Mouse (Mus musculus) lung, postnatal 0 days (tissue): ENCODE results near the gene Nbea. TPM values are rescaled to one million over a fixed set of nuclear protein-coding genes. Genes with fewer than 3 reads are reported as not detected.
A peak's percentile ranks its signal among the peaks of the same experiment; 100 is the strongest.

Experiments used
- ATAC-seq: fragments of 200-750 bp; cut with Nextera tagmentation; 2 replicates; pipeline ENCODE4 v1.8.0; 2017; ENCODE audit warnings: moderate library complexity
- DNase-seq: peaks from one replicate; pipeline ENCODE4 v3.0.0-alpha.2; 2016; ENCODE audit warnings: low spot score
- H3K27ac ChIP-seq: fragments of 300-500 bp; sonication (generic); 2 replicates; pipeline ENCODE4 v1.5.1; 2014; ENCODE audit warnings: antibody characterized with exemption, mild to moderate bottlenecking, low read length, mixed read lengths
- H3K27me3 ChIP-seq: fragments of 300-500 bp; sonication (generic); replicated peaks from 2 replicates; pipeline ENCODE4 v1.6.1; 2014; ENCODE audit warnings: low read length, mixed read lengths; ENCODE audit not compliant: insufficient read depth
- H3K36me3 ChIP-seq: fragments of 300-500 bp; sonication (generic); 2 replicates; pipeline ENCODE4 v1.6.1; 2014; ENCODE audit warnings: low read length, mixed read lengths; ENCODE audit not compliant: insufficient read depth
- H3K4me1 ChIP-seq: fragments of 300-500 bp; sonication (generic); 2 replicates; pipeline ENCODE4 v1.6.1; 2014; ENCODE audit warnings: antibody characterized with exemption, low read depth, low read length, mixed read lengths; ENCODE audit not compliant: insufficient read depth
- H3K4me2 ChIP-seq: fragments of 300-500 bp; sonication (generic); replicated peaks from 2 replicates; pipeline ENCODE4 v1.6.1; 2014; ENCODE audit warnings: low read depth, mild to moderate bottlenecking, low read length, moderate library complexity, mixed read lengths
- H3K4me3 ChIP-seq: fragments of 300-500 bp; sonication (generic); 2 replicates; pipeline ENCODE4 v1.5.1; 2014; ENCODE audit warnings: low read depth, low read length
- H3K9ac ChIP-seq: fragments of 300-500 bp; sonication (generic); replicated peaks from 2 replicates; pipeline ENCODE4 v1.6.1; 2014; ENCODE audit warnings: low read depth, mild to moderate bottlenecking
- H3K9me3 ChIP-seq: fragments of 300-500 bp; sonication (generic); 2 replicates; pipeline ENCODE4 v1.6.1; 2016; ENCODE audit warnings: low read length, mixed read lengths
- CTCF ChIP-seq: IDR thresholded peaks from 2 replicates; pipeline ENCODE4 v1.5.1; 2016; ENCODE audit warnings: antibody characterized with exemption, mild to moderate bottlenecking
- EP300 ChIP-seq: IDR thresholded peaks from 2 replicates; pipeline ENCODE4 v1.6.1; 2016; ENCODE audit warnings: antibody characterized with exemption, mild to moderate bottlenecking, control low read depth
- WGBS: fragments of 180-500 bp; shearing (Covaris S2); extraction: QIAGEN DNeasy Blood & Tissue Kit; methylation state at CpG from one replicate; pipeline ENCODE4 v1.1.7; 2014; 5-methylcytosine and 5-hydroxymethylcytosine counted together
- polyA plus RNA-seq: library from polyadenylated mRNA; unstranded; fragments of >200 nt; fragmentation: Nextera tagmentation; extraction: Ambion mirVana; gene quantifications from 2 replicates; pipeline ENCODE4 v1.2.1, GENCODE M21; 2015

Nbea gene
- polyA plus RNA-seq, 1 experiment from 2014 or later = 6.3 TPM

DNA sequence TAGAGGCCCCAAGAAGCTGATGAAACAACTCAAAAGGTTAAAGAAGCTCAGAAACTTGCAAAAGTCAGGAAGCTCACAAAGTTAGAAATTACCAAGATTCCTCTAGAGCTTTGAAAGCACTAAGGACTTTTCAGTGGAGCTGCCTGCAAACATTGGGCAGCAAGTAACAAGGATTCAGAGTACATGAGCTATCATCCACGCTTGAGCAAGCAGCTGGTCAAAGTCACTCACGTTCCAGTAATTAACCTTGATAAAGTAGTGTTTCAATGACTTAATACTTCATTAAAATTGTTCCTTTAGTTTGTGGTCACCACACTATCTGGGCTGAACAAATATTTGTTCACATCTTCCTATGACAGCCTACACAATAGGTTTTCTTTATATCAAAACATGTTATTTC, 75.4 kb downstream of the Nbea start:
- no peak for TF ChIP-seq CTCF
- TF ChIP-seq EP300 = no peak
- H3K36me3 ChIP-seq = no peaks in the 10 kb centered on the region
- H3K4me1 ChIP-seq = no peaks in the 10 kb centered on the region
- H3K27me3 ChIP-seq = no peaks in the 10 kb centered on the region
- H3K27ac ChIP-seq = no peak overlapping the region
- H3K4me2 ChIP-seq = no peak overlapping the region
- DNase-seq (no peak), ATAC-seq (no peak)
- H3K9me3 ChIP-seq = no peaks in the 10 kb centered on the region
- H3K9ac ChIP-seq = no peak overlapping the region
- no peak overlapping the region for H3K4me3 ChIP-seq
- 62% methylated on average over 2 of the region's 2 CpGs for WGBS

- 28% methylated on average over 5 of the region's 5 CpGs for WGBS
- Histone ChIP-seq H3K4me1 (no peaks in the 10 kb centered on the region), H3K9me3 (no peaks in the 10 kb centered on the region), H3K27me3 (no peaks in the 10 kb centered on the region), H3K36me3 (no peaks in the 10 kb centered on the region), H3K27ac (no peak overlapping the region), H3K4me3 (no peak overlapping the region), H3K4me2 (no peak overlapping the region), H3K9ac (no peak overlapping the region)
- TF ChIP-seq CTCF (no peak), EP300 (no peak)
- ATAC-seq (no peak), DNase-seq (no peak)
Observed at GRCm38 (mm10) chr3:56097105-56097504, 86.4 kb downstream of the Nbea start.

DNA sequence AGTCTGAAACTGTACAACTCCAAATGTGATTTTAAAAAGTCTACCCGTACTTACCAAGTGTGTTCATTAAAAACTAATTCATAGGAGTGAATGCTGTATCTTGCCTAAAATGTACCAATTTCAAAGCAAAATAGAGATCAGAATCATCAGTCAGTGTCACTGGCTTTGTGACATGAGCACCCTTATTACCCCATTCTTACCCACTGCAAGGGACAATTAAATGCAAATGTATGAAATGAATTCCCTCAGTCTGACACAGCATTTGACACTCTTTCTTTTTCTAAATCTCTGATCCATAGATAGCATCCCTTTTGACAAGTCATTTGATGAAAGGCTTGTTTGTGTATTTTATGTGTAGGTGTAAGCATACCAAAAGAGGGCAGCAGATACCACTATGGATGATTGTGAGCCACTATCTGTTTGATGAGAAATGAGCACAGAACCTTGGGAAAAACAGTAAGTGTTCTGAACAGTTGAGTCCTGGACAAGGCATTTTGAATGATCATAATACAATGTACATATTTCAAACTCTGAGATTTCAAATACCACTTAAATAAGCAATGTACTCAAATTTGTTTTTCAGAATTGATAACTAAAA, 104.4 kb downstream of the Nbea start:
- WGBS = 88% methylated on average over 1 of the region's 1 CpGs
- Histone ChIP-seq H3K36me3 (no peaks in the 10 kb centered on the region), H3K4me1 (no peaks in the 10 kb centered on the region), H3K4me2 (no peak overlapping the region), H3K9ac (no peak overlapping the region), H3K9me3 (no peaks in the 10 kb centered on the region), H3K4me3 (no peak overlapping the region), H3K27me3 (no peaks in the 10 kb centered on the region), H3K27ac (no peak overlapping the region)
- ATAC-seq = no peak
- peak; percentile 62 for TF ChIP-seq CTCF
- TF ChIP-seq EP300 = no peak
- peak; percentile 10 for DNase-seq

DNA sequence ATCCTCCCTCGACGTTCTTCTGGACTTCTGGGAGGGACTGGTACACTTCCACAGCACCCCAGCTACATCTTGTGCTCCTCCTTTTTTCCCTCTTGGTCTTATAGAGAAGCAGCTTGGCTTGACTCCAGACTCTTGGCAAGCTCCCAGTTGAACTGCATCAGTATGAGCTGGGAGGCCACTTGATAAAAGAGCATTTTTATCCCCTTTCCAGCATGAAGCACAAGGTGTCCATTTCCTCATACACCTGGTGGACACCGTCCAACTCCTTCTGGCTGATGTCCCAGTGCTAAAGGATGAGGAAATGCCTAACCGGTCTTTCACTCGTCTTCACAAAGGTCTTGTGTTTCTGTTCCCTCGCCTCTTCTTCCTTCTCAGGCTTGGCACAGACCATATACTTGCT, 115.7 kb downstream of the Nbea start:
- Histone ChIP-seq H3K36me3 (no peaks in the 10 kb centered on the region), H3K27ac (no peak overlapping the region), H3K9ac (no peak overlapping the region), H3K9me3 (no peaks in the 10 kb centered on the region), H3K4me2 (no peak overlapping the region), H3K4me3 (no peak overlapping the region), H3K4me1 (no peaks in the 10 kb centered on the region; the same call in 1 of the 2 replicates), H3K27me3 (no peaks in the 10 kb centered on the region)
- TF ChIP-seq EP300 (no peak), CTCF (no peak)
- DNase-seq (peak; percentile 75), ATAC-seq (peak; percentile 87)
- 34% methylated on average over 6 of the region's 6 CpGs for WGBS

GRCm38 (mm10) chr3:56066360-56067040, 117.0 kb downstream of the Nbea start:
- no peak overlapping the region for H3K4me3 ChIP-seq
- no peak overlapping the region for H3K27ac ChIP-seq
- no peaks in the 10 kb centered on the region for H3K27me3 ChIP-seq
- DNase-seq = peak; percentile 38
- no peak for TF ChIP-seq EP300
- TF ChIP-seq CTCF = no peak
- no peaks in the 10 kb centered on the region for H3K9me3 ChIP-seq
- H3K9ac ChIP-seq = no peak overlapping the region
- WGBS = 67% methylated on average over 1 of the region's 1 CpGs
- ATAC-seq = peak; percentile 40; the same call in 1 of the 2 replicates
- H3K4me1 ChIP-seq = no peaks in the 10 kb centered on the region; the same call in 1 of the 2 replicates
- no peak overlapping the region for H3K4me2 ChIP-seq
- H3K36me3 ChIP-seq = no peaks in the 10 kb centered on the region

GRCm38 (mm10) chr3:56065234-56065633, 118.3 kb downstream of the Nbea start:
- no peak overlapping the region for H3K4me2 ChIP-seq
- ATAC-seq = no peak
- no peak overlapping the region for H3K27ac ChIP-seq
- TF ChIP-seq CTCF (no peak), EP300 (no peak)
- no peak overlapping the region for H3K9ac ChIP-seq
- 70% methylated on average over 4 of the region's 4 CpGs for WGBS
- H3K27me3 ChIP-seq = no peaks in the 10 kb centered on the region
- no peak for DNase-seq
- no peaks in the 10 kb centered on the region; the same call in 1 of the 2 replicates for H3K4me1 ChIP-seq
- no peaks in the 10 kb centered on the region for H3K36me3 ChIP-seq
- no peak overlapping the region for H3K4me3 ChIP-seq
- H3K9me3 ChIP-seq = no peaks in the 10 kb centered on the region
